Mouse (Mus musculus) kidney, embryonic 15.5 days (tissue): Measurements from ENCODE around the gene Ccdc69. TPM values are rescaled to one million over a fixed set of nuclear protein-coding genes. Genes with fewer than 3 reads are reported as not detected.
"Not testable (repeated sequence)": the region's sequence is repeated elsewhere in the genome, so short reads cannot be mapped to it uniquely, and the experiment has no call there.

ENCODE experiments used
- ATAC-seq: fragments of 200-750 bp; cut with Nextera tagmentation; replicated peaks from 2 replicates; pipeline ENCODE4 v1.8.0; 2017; ENCODE audit warnings: moderate TSS enrichment; ENCODE audit not compliant: low FRiP score
- H3K27ac ChIP-seq: fragments of 300-500 bp; sonication (generic); 2 replicates; pipeline ENCODE4 v1.5.1; 2015; ENCODE audit warnings: mild to moderate bottlenecking, inconsistent platforms
- H3K27me3 ChIP-seq: fragments of 300-500 bp; sonication (generic); 2 replicates; pipeline ENCODE4 v1.6.1; 2015; ENCODE audit warnings: inconsistent platforms
- H3K36me3 ChIP-seq: fragments of 300-500 bp; sonication (generic); 2 replicates; pipeline ENCODE4 v1.6.1; 2015; ENCODE audit warnings: inconsistent platforms
- H3K4me1 ChIP-seq: fragments of 300-500 bp; sonication (generic); 2 replicates; pipeline ENCODE4 v1.6.1; 2015; ENCODE audit warnings: inconsistent platforms
- H3K4me2 ChIP-seq: fragments of 300-500 bp; sonication (generic); 2 replicates; pipeline ENCODE4 v1.6.1; 2015; ENCODE audit warnings: moderate library complexity, mild to moderate bottlenecking, inconsistent platforms
- H3K4me3 ChIP-seq: fragments of 300-500 bp; sonication (generic); replicated peaks from 2 replicates; pipeline ENCODE4 v1.5.1; 2015; ENCODE audit warnings: mild to moderate bottlenecking, inconsistent platforms
- H3K9ac ChIP-seq: fragments of 300-500 bp; sonication (generic); 2 replicates; pipeline ENCODE4 v1.6.1; 2015; ENCODE audit warnings: mild to moderate bottlenecking, inconsistent platforms
- H3K9me3 ChIP-seq: fragments of 300-500 bp; sonication (generic); replicated peaks from 2 replicates; pipeline ENCODE4 v1.6.1; 2016; ENCODE audit warnings: inconsistent platforms
- WGBS: fragments of 180-500 bp; shearing (Covaris S2); methylation state at CpG from one replicate; pipeline ENCODE4 v1.1.7; 2015; ENCODE audit warnings: mixed read lengths; 5-methylcytosine and 5-hydroxymethylcytosine counted together
- polyA plus RNA-seq: library from polyadenylated mRNA; unstranded; fragments of >200 nt; fragmentation: Nextera tagmentation; extraction: Ambion mirVana; gene quantifications from 2 replicates; pipeline ENCODE4 v1.2.1, GENCODE M21; 2015

Gene Ccdc69
- polyA plus RNA-seq = 3.2 and 3.3 TPM in 2 replicates

GRCm38 (mm10) chr11:55077331-55078231 is at the start of gene Ccdc69:
Gene Ccdc69, minus strand, starts transcription at chr11:55078131.
- Histone ChIP-seq H3K4me1 (peaks cover 39% of the 10 kb centered on the region), H3K9me3 (0 out of 2 replicates have a peak, but pooled peaks cover 3% of the 10 kb centered on the region), H3K9ac (peak within 1 kb of the TSS; percentile 43), H3K27me3 (no peaks in the 10 kb centered on the region), H3K4me2 (peak within 1 kb of the TSS; percentile 94), H3K36me3 (no peaks in the 10 kb centered on the region), H3K27ac (peak within 1 kb of the TSS; percentile 82), H3K4me3 (peak within 1 kb of the TSS; percentile 48)
- 0% methylated on average over 50 of the region's 50 CpGs for WGBS
- peak; percentile 86 for ATAC-seq

DNA sequence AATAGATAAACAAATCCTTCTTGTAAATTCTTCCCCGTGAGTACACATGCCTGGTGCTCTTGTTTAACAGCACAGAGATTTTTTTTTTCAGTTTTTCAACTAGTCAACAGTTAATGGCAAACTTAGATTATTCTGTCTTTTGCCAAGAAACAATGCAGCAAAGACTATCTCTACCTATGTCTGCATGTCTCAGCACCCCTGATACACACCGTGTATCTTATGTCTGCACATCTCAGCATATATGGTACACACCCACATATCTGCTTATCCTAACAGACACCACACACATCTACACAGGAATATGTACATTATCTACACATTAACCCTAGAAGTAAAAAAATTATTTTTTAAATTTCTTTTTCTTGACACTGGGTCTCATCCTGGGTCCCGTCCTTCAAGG is 48.7 kb upstream of the Ccdc69 start:
- Histone ChIP-seq H3K9me3 (no peaks in the 10 kb centered on the region), H3K9ac (no peak overlapping the region), H3K4me3 (no peak overlapping the region), H3K4me2 (no peak overlapping the region), H3K4me1 (no peaks in the 10 kb centered on the region), H3K36me3 (no peaks in the 10 kb centered on the region), H3K27ac (no peak overlapping the region), H3K27me3 (no peaks in the 10 kb centered on the region)
- ATAC-seq = no peak
- WGBS = 70% methylated on average over 3 of the region's 3 CpGs

- Histone ChIP-seq H3K9me3 (peaks cover 5% of the 10 kb centered on the region; the same call in 1 of the 2 replicates), H3K27me3 (no peaks in the 10 kb centered on the region), H3K27ac (peak overlapping the region; percentile 67), H3K4me3 (no peak overlapping the region), H3K4me2 (no peak overlapping the region), H3K36me3 (no peaks in the 10 kb centered on the region), H3K9ac (no peak overlapping the region), H3K4me1 (0 out of 2 replicates have a peak, but pooled peaks cover 7% of the 10 kb centered on the region)
- WGBS = 97% methylated on average over 1 of the region's 1 CpGs
- ATAC-seq = no peak
These were observed 43.5 kb upstream of the Ccdc69 start for GRCm38 (mm10) chr11:55121430-55121829.

- peaks cover 5% of the 10 kb centered on the region; the same call in 1 of the 2 replicates for H3K9me3 ChIP-seq
- H3K4me1 ChIP-seq = 0 out of 2 replicates have a peak, but pooled peaks cover 7% of the 10 kb centered on the region
- H3K27ac ChIP-seq = peak overlapping the region; percentile 67
- H3K9ac ChIP-seq = no peak overlapping the region
- ATAC-seq = no peak
- 46% methylated on average over 8 of the region's 8 CpGs for WGBS
- no peaks in the 10 kb centered on the region for H3K36me3 ChIP-seq
- H3K4me2 ChIP-seq = no peak overlapping the region
- H3K4me3 ChIP-seq = no peak overlapping the region
- no peaks in the 10 kb centered on the region for H3K27me3 ChIP-seq
These were observed 42.9 kb upstream of the Ccdc69 start for GRCm38 (mm10) chr11:55120821-55121271.

- H3K4me1 ChIP-seq = 0 out of 2 replicates have a peak, but pooled peaks cover 7% of the 10 kb centered on the region
These were observed 42.3 kb upstream of the Ccdc69 start for GRCm38 (mm10) chr11:55120279-55120678.

DNA sequence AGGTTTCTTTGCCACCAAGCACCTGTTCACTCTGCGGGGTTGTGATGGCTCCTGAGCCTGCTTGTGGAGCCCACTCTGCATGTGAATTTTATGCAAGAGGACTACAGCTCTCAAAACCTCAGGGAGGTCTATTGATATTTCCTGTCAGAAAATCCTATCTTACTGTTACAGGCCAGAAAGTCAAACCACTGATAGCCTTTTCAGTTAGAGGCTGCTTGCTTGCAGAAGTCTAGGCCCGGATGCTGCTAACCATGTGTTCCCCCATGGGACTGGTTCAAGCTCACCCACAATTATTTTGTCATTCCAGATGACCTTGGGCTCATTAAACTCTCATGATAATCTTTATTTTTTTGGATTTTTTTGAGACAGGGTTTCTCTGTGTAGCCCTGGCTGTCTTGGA is 39.1 kb upstream of the Ccdc69 start:
- Histone ChIP-seq H3K27me3 (no peaks in the 10 kb centered on the region), H3K4me3 (no peak overlapping the region), H3K4me1 (0 out of 2 replicates have a peak, but pooled peaks cover 11% of the 10 kb centered on the region), H3K27ac (no peak overlapping the region), H3K9me3 (peaks cover 5% of the 10 kb centered on the region; the same call in 1 of the 2 replicates), H3K36me3 (no peaks in the 10 kb centered on the region), H3K9ac (no peak overlapping the region), H3K4me2 (no peak overlapping the region)
- ATAC-seq = no peak
- 87% methylated on average over 2 of the region's 2 CpGs for WGBS

More at GRCm38 (mm10) chr11:55120279-55120678, 42.3 kb upstream of the Ccdc69 start:
- peaks cover 5% of the 10 kb centered on the region; the same call in 1 of the 2 replicates for H3K9me3 ChIP-seq
- no peaks in the 10 kb centered on the region for H3K27me3 ChIP-seq
- no peak overlapping the region for H3K4me3 ChIP-seq
- peak overlapping the region; percentile 67; the same call in 1 of the 2 replicates for H3K27ac ChIP-seq
- no peaks in the 10 kb centered on the region for H3K36me3 ChIP-seq
- no peak for ATAC-seq
- H3K4me2 ChIP-seq = no peak overlapping the region
- no peak overlapping the region for H3K9ac ChIP-seq

- WGBS = 94% methylated on average over 3 of the region's 3 CpGs
- no peak overlapping the region for H3K4me2 ChIP-seq
- no peak overlapping the region for H3K9ac ChIP-seq
- no peak overlapping the region for H3K4me3 ChIP-seq
- H3K9me3 ChIP-seq = peaks cover 5% of the 10 kb centered on the region; the same call in 1 of the 2 replicates
- ATAC-seq = no peak
- peaks cover 15% of the 10 kb centered on the region for H3K4me1 ChIP-seq
- H3K36me3 ChIP-seq = no peaks in the 10 kb centered on the region
- H3K27ac ChIP-seq = no peak overlapping the region
- no peaks in the 10 kb centered on the region for H3K27me3 ChIP-seq
These were observed 38.1 kb upstream of the Ccdc69 start for GRCm38 (mm10) chr11:55116004-55116403.

DNA sequence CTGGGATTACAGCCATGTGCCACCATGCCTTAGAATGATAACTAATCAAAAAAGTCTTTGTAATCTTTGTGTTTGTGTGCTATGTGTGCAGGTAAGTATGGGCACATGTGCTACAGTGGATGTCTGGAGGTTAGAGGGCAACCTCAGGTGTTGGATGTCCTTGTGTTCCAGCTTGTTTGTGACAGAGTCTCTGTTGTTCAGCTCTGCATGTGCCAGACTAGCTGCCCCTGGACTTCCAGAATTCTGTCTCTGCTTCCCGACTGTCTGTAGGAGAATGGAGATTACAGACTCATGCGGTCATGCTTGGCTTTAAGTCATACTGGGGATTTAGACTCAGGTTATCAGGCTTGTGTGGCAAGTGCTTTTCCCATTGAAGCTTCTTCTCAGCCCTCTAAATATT is 36.4 kb upstream of the Ccdc69 start:
- Histone ChIP-seq H3K9me3 (no peaks in the 10 kb centered on the region), H3K9ac (no peak overlapping the region), H3K36me3 (no peaks in the 10 kb centered on the region), H3K27me3 (no peaks in the 10 kb centered on the region), H3K4me1 (peaks cover 26% of the 10 kb centered on the region), H3K4me3 (no peak overlapping the region), H3K27ac (no peak overlapping the region), H3K4me2 (no peak overlapping the region)
- no peak for ATAC-seq
- WGBS = 84% methylated on average over 2 of the region's 2 CpGs

DNA sequence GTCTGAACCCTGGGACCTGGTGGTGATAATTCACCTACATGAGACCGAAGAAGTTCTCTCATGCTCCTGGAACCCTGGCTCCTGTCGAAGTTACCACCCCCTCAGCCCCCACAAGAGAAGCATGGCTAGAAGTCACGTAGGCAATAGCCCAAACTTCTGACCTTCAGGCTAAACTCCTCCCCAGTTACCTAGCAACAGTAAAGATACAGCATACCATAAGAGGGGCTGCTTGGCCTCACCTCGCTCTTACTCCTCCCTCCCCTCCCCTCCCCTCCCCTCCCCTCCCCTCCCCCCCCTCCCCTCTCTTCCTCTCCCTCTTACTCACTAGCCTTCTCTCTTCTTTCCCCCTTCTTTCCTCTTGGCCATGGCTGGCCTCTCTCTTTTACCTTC is 35.9 kb upstream of the Ccdc69 start:
- H3K4me1 ChIP-seq = peaks cover 26% of the 10 kb centered on the region
- H3K9ac ChIP-seq, H3K27ac ChIP-seq, H3K36me3 ChIP-seq, H3K4me2 ChIP-seq, H3K4me3 ChIP-seq, H3K9me3 ChIP-seq, ATAC-seq, H3K27me3 ChIP-seq: not testable (repeated sequence)
- 26% methylated on average over 4 of the region's 4 CpGs for WGBS

DNA sequence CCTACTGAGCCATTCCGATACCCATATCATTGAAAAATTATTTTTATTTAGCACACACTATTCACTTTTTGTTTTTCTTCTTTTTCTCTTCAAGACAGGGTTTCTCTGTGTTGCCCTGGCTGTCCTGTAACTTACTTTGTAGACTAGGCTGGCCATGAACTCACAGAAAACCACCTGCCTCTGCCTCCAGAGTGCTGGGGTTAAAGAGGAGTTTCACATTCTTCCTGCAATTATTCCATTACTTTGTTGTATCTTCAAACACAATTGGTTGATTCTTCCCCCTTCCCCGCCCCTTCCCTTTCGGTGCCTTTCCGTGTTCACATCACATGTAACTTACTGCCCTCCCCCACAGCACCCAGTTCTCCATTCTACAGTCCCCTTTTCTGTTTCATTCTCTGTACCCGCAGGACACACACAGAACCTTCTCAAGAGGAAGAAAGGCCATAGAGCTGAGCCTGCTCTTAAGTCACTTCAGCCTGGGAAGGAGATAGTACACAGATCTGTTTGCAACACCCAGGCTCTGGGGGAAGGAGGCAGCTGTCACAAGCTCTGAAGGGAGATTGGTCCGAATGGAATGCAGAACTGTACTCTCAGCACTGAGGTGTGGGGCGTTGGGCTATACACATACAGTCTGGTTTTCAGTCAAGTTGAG is 35.4 kb upstream of the Ccdc69 start:
- Histone ChIP-seq H3K4me1 (peaks cover 26% of the 10 kb centered on the region), H3K36me3 (peaks cover 5% of the 10 kb centered on the region; the same call in 1 of the 2 replicates), H3K4me2 (no peak overlapping the region), H3K4me3 (no peak overlapping the region), H3K9ac (no peak overlapping the region), H3K27me3 (no peaks in the 10 kb centered on the region), H3K9me3 (no peaks in the 10 kb centered on the region), H3K27ac (no peak overlapping the region)
- no peak for ATAC-seq
- 66% methylated on average over 7 of the region's 7 CpGs for WGBS

DNA sequence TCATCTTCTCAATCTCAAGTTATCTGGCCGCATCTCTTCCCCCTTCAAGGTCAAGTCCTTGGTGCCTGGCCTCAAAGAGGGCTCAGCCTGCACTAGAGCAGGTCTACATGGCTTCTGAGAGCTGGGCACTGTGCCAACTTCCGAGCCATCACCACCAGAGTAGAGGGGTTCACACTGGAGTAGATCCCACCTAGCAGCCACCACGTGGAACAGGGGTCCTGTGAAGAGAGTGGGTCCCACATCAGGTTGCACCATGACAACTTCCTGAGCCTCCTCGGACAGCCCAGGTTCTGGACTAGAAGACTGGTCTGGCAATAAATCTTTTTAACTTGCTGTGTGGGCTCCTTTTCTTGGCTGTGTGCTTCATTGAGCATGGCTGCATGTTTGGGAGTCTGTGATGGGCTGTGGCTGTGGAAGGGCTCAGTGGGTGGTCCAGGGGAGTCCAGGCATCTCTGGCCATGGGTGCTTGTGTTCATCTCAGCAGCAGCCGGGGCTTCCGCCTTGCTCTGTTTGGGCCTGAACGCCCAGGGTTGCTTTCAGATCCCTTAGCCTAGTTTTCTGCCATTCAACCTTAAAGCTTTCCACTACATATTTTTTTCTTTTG is 32.7 kb upstream of the Ccdc69 start:
- H3K27ac ChIP-seq = peak overlapping the region; percentile 77
- peaks cover 26% of the 10 kb centered on the region for H3K4me1 ChIP-seq
- H3K36me3 ChIP-seq = peaks cover 8% of the 10 kb centered on the region; the same call in 1 of the 2 replicates
- ATAC-seq = peak; percentile 92
- H3K4me2 ChIP-seq = no peak overlapping the region
- H3K4me3 ChIP-seq = no peak overlapping the region
- no peak overlapping the region for H3K9ac ChIP-seq
- H3K9me3 ChIP-seq = no peaks in the 10 kb centered on the region
- H3K27me3 ChIP-seq = no peaks in the 10 kb centered on the region
- 28% methylated on average over 7 of the region's 7 CpGs for WGBS
